Mouse (Mus musculus) liver, embryonic 11.5 days (tissue): ENCODE measurements around the gene Defb15. TPM values are rescaled to one million over a fixed set of nuclear protein-coding genes. Genes with fewer than 3 reads are reported as not detected.
"Not testable (repeated sequence)": the region's sequence is repeated elsewhere in the genome, so short reads cannot be mapped to it uniquely, and the experiment has no call there.

Experiments used
- ATAC-seq: fragments of 200-750 bp; cut with Nextera tagmentation; replicated peaks from 2 replicates; pipeline ENCODE4 v1.8.0; 2017; ENCODE audit warnings: moderate number of reproducible peaks, mild to moderate bottlenecking, moderate TSS enrichment, moderate library complexity; ENCODE audit not compliant: low FRiP score
- DNase-seq: peaks from one replicate; pipeline ENCODE4 v3.0.0-alpha.2; 2017; ENCODE audit warnings: low spot score
- H3K27ac ChIP-seq: fragments of 300-500 bp; sonication (generic); 2 replicates; pipeline ENCODE4 v1.5.1; 2014; ENCODE audit warnings: mild to moderate bottlenecking, low read depth, low read length, control low read depth
- H3K27me3 ChIP-seq: fragments of 300-500 bp; sonication (generic); replicated peaks from 2 replicates; pipeline ENCODE4 v1.6.1; 2014; ENCODE audit warnings: low read length, mixed read lengths; ENCODE audit not compliant: control insufficient read depth, insufficient read depth
- H3K36me3 ChIP-seq: fragments of 300-500 bp; sonication (generic); 2 replicates; pipeline ENCODE4 v1.6.1; 2014; ENCODE audit warnings: mild to moderate bottlenecking, low read length, moderate library complexity, mixed read lengths; ENCODE audit not compliant: control insufficient read depth, insufficient read depth
- H3K4me1 ChIP-seq: fragments of 300-500 bp; sonication (generic); replicated peaks from 2 replicates; pipeline ENCODE4 v1.6.1; 2014; ENCODE audit warnings: low read length, mixed read lengths; ENCODE audit not compliant: control insufficient read depth, insufficient read depth
- H3K4me2 ChIP-seq: fragments of 300-500 bp; sonication (generic); 2 replicates; pipeline ENCODE4 v1.6.1; 2014; ENCODE audit warnings: mild to moderate bottlenecking, control low read depth, moderate library complexity
- H3K4me3 ChIP-seq: fragments of 300-500 bp; sonication (generic); 2 replicates; pipeline ENCODE4 v1.5.1; 2014; ENCODE audit warnings: low read depth, low read length, control low read depth
- H3K9ac ChIP-seq: fragments of 300-500 bp; sonication (generic); 2 replicates; pipeline ENCODE4 v1.6.1; 2014; ENCODE audit warnings: low read depth, low read length, control low read depth
- H3K9me3 ChIP-seq: fragments of 300-500 bp; sonication (generic); 2 replicates; pipeline ENCODE4 v1.6.1; 2016; ENCODE audit warnings: low read length, inconsistent platforms, mixed read lengths; ENCODE audit not compliant: control insufficient read depth
- WGBS: fragments of 180-500 bp; shearing (Covaris S2); extraction: QIAGEN DNeasy Blood & Tissue Kit; methylation state at CpG from one replicate; pipeline ENCODE4 v1.1.7; 2014; 5-methylcytosine and 5-hydroxymethylcytosine counted together
- polyA plus RNA-seq: library from polyadenylated mRNA; unstranded; fragments of >200 nt; fragmentation: Nextera tagmentation; extraction: Ambion mirVana; gene quantifications from 2 replicates; pipeline ENCODE4 v1.2.1, GENCODE M21; 2014

Defb15 gene
- polyA plus RNA-seq, 1 experiment from 2014 or later = not detected

DNA sequence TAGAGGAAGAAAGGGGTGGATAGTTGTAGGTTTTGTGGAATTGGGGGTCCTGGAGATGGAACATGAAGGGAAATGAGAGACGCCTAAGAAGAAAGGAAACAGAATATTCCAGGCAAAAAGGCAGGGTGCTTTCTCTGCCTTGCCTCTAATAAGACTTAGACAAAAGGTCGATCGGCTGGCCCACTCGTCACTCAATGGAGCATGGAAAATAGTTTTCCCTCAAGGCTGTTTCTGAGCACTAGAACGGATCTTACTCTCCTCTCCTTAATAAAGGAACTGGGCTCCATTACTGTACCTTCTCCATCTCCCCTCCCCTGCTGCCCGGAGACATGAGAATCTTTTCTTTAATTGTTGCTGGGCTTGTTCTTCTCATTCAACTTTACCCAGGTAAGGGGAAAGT is 14.0 kb upstream of the Defb15 start, which contains the start of gene Defb13:
TSS of gene Defb13 (plus strand) at position 301 of the 400 bp plus-strand sequence.
- no peaks in the 10 kb centered on the region for H3K36me3 ChIP-seq
- ATAC-seq (no peak), DNase-seq (no peak)
- H3K4me3 ChIP-seq = no peak within 1 kb of the TSS
- H3K9me3 ChIP-seq = no peaks in the 10 kb centered on the region
- H3K27me3 ChIP-seq = no peaks in the 10 kb centered on the region
- H3K4me1 ChIP-seq = no peaks in the 10 kb centered on the region
- H3K27ac ChIP-seq = no peak within 1 kb of the TSS
- H3K9ac ChIP-seq = no peak within 1 kb of the TSS
- no peak within 1 kb of the TSS for H3K4me2 ChIP-seq
- WGBS = 85% methylated on average over 6 of the region's 6 CpGs

DNA sequence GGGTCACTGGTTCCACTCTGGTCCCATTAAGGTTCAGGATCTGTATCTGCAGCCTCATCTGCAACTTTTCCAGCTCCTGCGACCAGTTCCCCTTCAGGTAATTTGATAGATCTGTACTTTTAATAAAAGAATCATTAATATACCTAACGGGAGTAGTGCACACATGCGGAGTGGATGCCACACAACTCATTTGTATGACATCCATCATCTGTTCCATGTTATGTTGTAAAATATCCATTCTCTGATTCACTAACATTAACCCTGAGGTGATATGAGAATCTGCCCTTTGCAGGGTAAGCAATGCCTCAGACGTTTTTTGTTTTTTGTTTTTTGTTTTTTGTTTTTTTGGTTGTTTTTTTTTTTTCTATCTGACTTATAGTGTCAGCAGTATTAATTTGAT is 5.5 kb upstream of the Defb15 start, which contains the start of gene Defb35:
TSS of gene Defb35 (plus strand) at position 301 of the 400 bp plus-strand sequence.
- 77% methylated on average over 4 of the region's 4 CpGs for WGBS
- H3K4me3 ChIP-seq, H3K4me2 ChIP-seq, H3K9me3 ChIP-seq, ATAC-seq, H3K9ac ChIP-seq, DNase-seq, H3K27me3 ChIP-seq, H3K27ac ChIP-seq, H3K36me3 ChIP-seq, H3K4me1 ChIP-seq: not testable (repeated sequence)

- not testable (repeated sequence) for H3K27ac ChIP-seq, DNase-seq, H3K9me3 ChIP-seq, H3K4me2 ChIP-seq, H3K9ac ChIP-seq, H3K4me1 ChIP-seq, ATAC-seq, H3K36me3 ChIP-seq, H3K27me3 ChIP-seq, H3K4me3 ChIP-seq
- 80% methylated on average over 3 of the region's 3 CpGs for WGBS
Observed at GRCm38 (mm10) chr8:21930754-21931153, 1.8 kb downstream of the Defb15 start.

- Histone ChIP-seq H3K27me3 (no peaks in the 10 kb centered on the region), H3K4me3 (no peak overlapping the region), H3K4me1 (no peaks in the 10 kb centered on the region), H3K9ac (no peak overlapping the region), H3K9me3 (no peaks in the 10 kb centered on the region), H3K27ac (no peak overlapping the region), H3K4me2 (no peak overlapping the region), H3K36me3 (no peaks in the 10 kb centered on the region)
- no peak for DNase-seq
- ATAC-seq = no peak
- 78% methylated on average over 3 of the region's 3 CpGs for WGBS
Observed at GRCm38 (mm10) chr8:21915625-21916024, 16.9 kb downstream of the Defb15 start.

GRCm38 (mm10) chr8:21912554-21912953 is 20.0 kb downstream of the Defb15 start:
- 22% methylated on average over 2 of the region's 2 CpGs for WGBS
- Histone ChIP-seq H3K9me3 (no peaks in the 10 kb centered on the region), H3K4me2 (no peak overlapping the region), H3K4me1 (no peaks in the 10 kb centered on the region), H3K27me3 (no peaks in the 10 kb centered on the region), H3K4me3 (no peak overlapping the region), H3K27ac (no peak overlapping the region), H3K36me3 (no peaks in the 10 kb centered on the region), H3K9ac (no peak overlapping the region)
- ATAC-seq = no peak
- no peak for DNase-seq

- no peaks in the 10 kb centered on the region for H3K27me3 ChIP-seq
- H3K9ac ChIP-seq = no peak overlapping the region
- H3K4me2 ChIP-seq = no peak overlapping the region
- no peaks in the 10 kb centered on the region for H3K36me3 ChIP-seq
- WGBS = 28% methylated on average over 1 of the region's 1 CpGs
- ATAC-seq (no peak), DNase-seq (no peak)
- no peaks in the 10 kb centered on the region for H3K9me3 ChIP-seq
- no peak overlapping the region for H3K27ac ChIP-seq
- H3K4me1 ChIP-seq = no peaks in the 10 kb centered on the region
- H3K4me3 ChIP-seq = no peak overlapping the region
Observed at GRCm38 (mm10) chr8:21911931-21912330, 20.6 kb downstream of the Defb15 start.

- ATAC-seq, H3K9ac ChIP-seq, H3K27me3 ChIP-seq, H3K9me3 ChIP-seq, H3K4me3 ChIP-seq, H3K4me1 ChIP-seq, DNase-seq, H3K36me3 ChIP-seq, H3K27ac ChIP-seq, H3K4me2 ChIP-seq: not testable (repeated sequence)
Observed at GRCm38 (mm10) chr8:21906290-21906689, 26.2 kb downstream of the Defb15 start, which contains the start of gene Defb11. TSS of gene Defb11 (minus strand) at chr8:21906412.

- not testable (repeated sequence) for H3K4me3 ChIP-seq, H3K4me1 ChIP-seq, ATAC-seq, H3K4me2 ChIP-seq, H3K27me3 ChIP-seq, H3K27ac ChIP-seq, H3K36me3 ChIP-seq, H3K9ac ChIP-seq, DNase-seq, H3K9me3 ChIP-seq
Observed at GRCm38 (mm10) chr8:21885321-21885720, 47.2 kb downstream of the Defb15 start, which contains the start of gene Defb9. TSS of gene Defb9 (minus strand) at chr8:21885421.
